Mouse (Mus musculus) cerebellum, postnatal 36 days (tissue): ENCODE measurements around the gene Erich6b.

Source experiments
- DNase-seq, 2 experiments: peaks; one replicate each; pipeline ENCODE4 v3.0.0; 2021 to 2022; ENCODE audit warnings: mixed read lengths in 2 of 2

Erich6b gene

GRCm38 (mm10) chr14:75642080-75642479 is at the start of gene Erich6b:
Gene Erich6b (plus strand): TSS chr14:75642259.
- no peak for DNase-seq

GRCm38 (mm10) chr14:75592978-75593377 is 49.1 kb upstream of the Erich6b start, which contains the start of gene Spert:
Gene Spert (minus strand): TSS chr14:75593116.
- DNase-seq, result no peak

- no peak for DNase-seq
Measured at GRCm38 (mm10) chr14:75609176-75609575, 32.9 kb upstream of the Erich6b start.

GRCm38 (mm10) chr14:75616375-75616774 is 25.7 kb upstream of the Erich6b start:
- no peak for DNase-seq

- no peak for DNase-seq
Measured at GRCm38 (mm10) chr14:75622984-75623383, 19.1 kb upstream of the Erich6b start.

- no peak for DNase-seq
Measured at GRCm38 (mm10) chr14:75628870-75629269, 13.2 kb upstream of the Erich6b start.

- peak; percentile 68 to 72 for DNase-seq
Measured at GRCm38 (mm10) chr14:75635350-75635749, 6.7 kb upstream of the Erich6b start.

GRCm38 (mm10) chr14:75636107-75636506 is 6.0 kb upstream of the Erich6b start:
- DNase-seq, result no peak

- DNase-seq, result peak; percentile 22 to 56
Measured at GRCm38 (mm10) chr14:75637641-75638040, 4.4 kb upstream of the Erich6b start.

GRCm38 (mm10) chr14:75640846-75641245 is 1.2 kb upstream of the Erich6b start:
- no peak for DNase-seq

GRCm38 (mm10) chr14:75641369-75641768 is 690 bp upstream of the Erich6b start:
- no peak for DNase-seq

GRCm38 (mm10) chr14:75645461-75645860 is 3.4 kb downstream of the Erich6b start:
- no peak for DNase-seq

- DNase-seq, result no peak
Measured at GRCm38 (mm10) chr14:75646060-75646459, 4.0 kb downstream of the Erich6b start.

- DNase-seq, result no peak
Measured at GRCm38 (mm10) chr14:75646968-75647829, 5.1 kb downstream of the Erich6b start.

- DNase-seq, result no peak
Measured at GRCm38 (mm10) chr14:75660936-75661335, 18.9 kb downstream of the Erich6b start.

GRCm38 (mm10) chr14:75661548-75661947 is 19.5 kb downstream of the Erich6b start:
- no peak for DNase-seq

- no peak for DNase-seq
Measured at GRCm38 (mm10) chr14:75665430-75666180, 23.5 kb downstream of the Erich6b start.

- DNase-seq, result no peak
Measured at GRCm38 (mm10) chr14:75669085-75669645, 27.1 kb downstream of the Erich6b start.

GRCm38 (mm10) chr14:75676316-75676715 is 34.3 kb downstream of the Erich6b start:
- DNase-seq, result no peak

- DNase-seq, result no peak
Measured at GRCm38 (mm10) chr14:75690428-75690827, 48.4 kb downstream of the Erich6b start.

GRCm38 (mm10) chr14:75696096-75696495 is 54.0 kb downstream of the Erich6b start:
- DNase-seq, result no peak

GRCm38 (mm10) chr14:75697928-75698327 is 55.9 kb downstream of the Erich6b start:
- no peak for DNase-seq

GRCm38 (mm10) chr14:75706647-75707046 is 64.6 kb downstream of the Erich6b start:
- DNase-seq, result no peak
